Mouse (Mus musculus) CH12.LX (cell line): ENCODE measurements around the gene Prr36. TPM values are rescaled to one million over a fixed set of nuclear protein-coding genes. Genes with fewer than 3 reads are reported as not detected.

Source experiments
- DNase-seq: peaks from one replicate; pipeline ENCODE4 v3.0.0-alpha.2; 2013; ENCODE audit errors: extremely low read depth
- H3K27ac ChIP-seq: 2 replicates; pipeline ENCODE4 v1.5.1; 2012; ENCODE audit warnings: low read depth, mild to moderate bottlenecking, control low read depth, moderate library complexity; ENCODE audit not compliant: insufficient read depth
- H3K27me3 ChIP-seq: replicated peaks from 2 replicates; pipeline ENCODE3; 2012; ENCODE audit warnings: inconsistent platforms
- H3K36me3 ChIP-seq, 2 experiments: replicated peaks in 1 of 2; 2 replicates each; pipeline versions ENCODE3 to v1.6.1; 2012; ENCODE audit warnings: inconsistent platforms in 1 of 2, low read length in 1 of 2, mild to moderate bottlenecking in 1 of 2, mixed read lengths in 1 of 2, moderate library complexity in 1 of 2; ENCODE audit not compliant: control insufficient read depth in 1 of 2, insufficient read depth in 1 of 2
- H3K4me1 ChIP-seq, 2 experiments: 2 replicates each; pipeline ENCODE4 v1.6.1; 2012; ENCODE audit warnings: inconsistent platforms in 1 of 2, moderate library complexity in 1 of 2; ENCODE audit not compliant: insufficient read depth in 2 of 2, control insufficient read depth in 1 of 2
- H3K4me2 ChIP-seq: 2 replicates; pipeline ENCODE4 v1.6.1; 2012; ENCODE audit warnings: low read depth, mild to moderate bottlenecking, control low read depth; ENCODE audit not compliant: poor library complexity, insufficient read depth, severe bottlenecking
- H3K4me3 ChIP-seq, 3 experiments: fragments of 150-350 bp in 1 of 3; sonication (generic) in 1 of 3; replicated peaks in 1 of 3; 2 replicates each; pipeline versions ENCODE3 to v1.5.1; 2011 to 2012; ENCODE audit warnings: low read depth in 2 of 3, low read length in 2 of 3, mild to moderate bottlenecking in 2 of 3, moderate library complexity in 2 of 3, control low read depth in 1 of 3, improper control_type of control experiment in 1 of 3, inconsistent platforms in 1 of 3, mixed read lengths in 1 of 3; ENCODE audit not compliant: poor library complexity in 1 of 3
- H3K79me2 ChIP-seq: replicated peaks from 2 replicates; pipeline ENCODE4 v1.6.1; 2012; ENCODE audit warnings: mild to moderate bottlenecking, moderate library complexity; ENCODE audit not compliant: control insufficient read depth, poor library complexity, insufficient read depth, severe bottlenecking; ENCODE audit errors: extremely low read depth
- H3K9ac ChIP-seq: 2 replicates; pipeline ENCODE4 v1.6.1; 2012; ENCODE audit warnings: low read depth, mild to moderate bottlenecking, control low read depth, moderate library complexity; ENCODE audit not compliant: insufficient read depth
- H3K9me3 ChIP-seq: replicated peaks from 2 replicates; pipeline ENCODE3; 2012; ENCODE audit warnings: low read length, inconsistent platforms, mixed read lengths
- CHD1 ChIP-seq: IDR thresholded peaks from 2 replicates; pipeline ENCODE4 v1.6.1; 2012; ENCODE audit warnings: low read depth, low read length, improper control_type of control experiment, inconsistent platforms
- CHD2 ChIP-seq: IDR thresholded peaks from 2 replicates; pipeline ENCODE4 v1.6.1; 2011; ENCODE audit warnings: low read length, improper control_type of control experiment
- CTCF ChIP-seq, 2 experiments: IDR thresholded peaks in 1 of 2; conservative IDR thresholded peaks in 1 of 2; 2 replicates each; pipeline ENCODE4 v1.5.1; 2011 to 2012; ENCODE audit warnings: low read depth in 2 of 2, low read length in 2 of 2, improper control_type of control experiment in 1 of 2, inconsistent platforms in 1 of 2, mild to moderate bottlenecking in 1 of 2, moderate library complexity in 1 of 2
- E2F4 ChIP-seq: IDR thresholded peaks from 2 replicates; pipeline ENCODE4 v1.6.1; 2011; ENCODE audit warnings: low read depth, low read length, improper control_type of control experiment; ENCODE audit not compliant: insufficient replicate concordance
- ELF1 ChIP-seq: IDR thresholded peaks from 2 replicates; pipeline ENCODE4 v1.6.1; 2014; ENCODE audit warnings: low read depth, mild to moderate bottlenecking, inconsistent platforms, low read length, improper control_type of control experiment
- EP300 ChIP-seq: IDR thresholded peaks from 2 replicates; pipeline ENCODE4 v1.6.1; 2011; ENCODE audit warnings: low read length, improper control_type of control experiment
- HCFC1 ChIP-seq: IDR thresholded peaks from 2 replicates; pipeline ENCODE4 v1.6.1; 2012; ENCODE audit warnings: low read depth, mild to moderate bottlenecking, inconsistent platforms, low read length, improper control_type of control experiment
- IRF4 ChIP-seq: IDR thresholded peaks from 2 replicates; pipeline ENCODE4 v1.6.1; 2014; ENCODE audit warnings: low read depth, mild to moderate bottlenecking, inconsistent platforms, low read length, improper control_type of control experiment
- JUN ChIP-seq: IDR thresholded peaks from 2 replicates; pipeline ENCODE4 v1.6.1; 2011; ENCODE audit warnings: low read depth, mild to moderate bottlenecking, low read length, improper control_type of control experiment, moderate library complexity; ENCODE audit not compliant: insufficient read depth
- JUND ChIP-seq: conservative IDR thresholded peaks from 2 replicates; pipeline ENCODE4 v1.6.1; 2011; ENCODE audit warnings: low read depth, low read length, improper control_type of control experiment
- MAFK ChIP-seq: IDR thresholded peaks from 2 replicates; pipeline ENCODE4 v1.6.1; 2011; ENCODE audit warnings: low read length, improper control_type of control experiment; ENCODE audit not compliant: insufficient replicate concordance
- MAX ChIP-seq: IDR thresholded peaks from 2 replicates; pipeline ENCODE4 v1.6.1; 2011; ENCODE audit warnings: low read length, improper control_type of control experiment
- MAZ ChIP-seq: IDR thresholded peaks from 2 replicates; pipeline ENCODE4 v1.6.1; 2012; ENCODE audit warnings: low read depth, mild to moderate bottlenecking, inconsistent platforms, low read length, improper control_type of control experiment, moderate library complexity
- MEF2A ChIP-seq: IDR thresholded peaks from 2 replicates; pipeline ENCODE4 v1.6.1; 2014; ENCODE audit warnings: low read depth, mild to moderate bottlenecking, inconsistent platforms, low read length, improper control_type of control experiment, borderline replicate concordance
- MXI1 ChIP-seq: IDR thresholded peaks from 2 replicates; pipeline ENCODE4 v1.6.1; 2011; ENCODE audit warnings: mild to moderate bottlenecking, low read depth, low read length, improper control_type of control experiment
- MYC ChIP-seq: IDR thresholded peaks from 2 replicates; pipeline ENCODE4 v1.6.1; 2011; ENCODE audit warnings: low read depth, mild to moderate bottlenecking, improper control_type of control experiment, low read length
- PAX5 ChIP-seq: IDR thresholded peaks from 2 replicates; pipeline ENCODE4 v1.6.1; 2012; ENCODE audit warnings: low read length, inconsistent platforms, mixed read lengths
- POLR2A ChIP-seq: IDR thresholded peaks from 2 replicates; pipeline ENCODE4 v1.6.1; 2011; ENCODE audit warnings: low read depth, mild to moderate bottlenecking, improper control_type of control experiment, low read length
- POLR2AphosphoS2 ChIP-seq: IDR thresholded peaks from 2 replicates; pipeline ENCODE4 v1.6.1; 2011; ENCODE audit warnings: low read depth, low read length, improper control_type of control experiment
- RAD21 ChIP-seq: IDR thresholded peaks from 2 replicates; pipeline ENCODE4 v1.6.1; 2011; ENCODE audit warnings: low read depth, mild to moderate bottlenecking, low read length, improper control_type of control experiment, moderate library complexity
- RCOR1 ChIP-seq: conservative IDR thresholded peaks from 2 replicates; pipeline ENCODE4 v1.6.1; 2012; ENCODE audit warnings: low read depth, mild to moderate bottlenecking, inconsistent platforms, low read length, improper control_type of control experiment
- SMC3 ChIP-seq: IDR thresholded peaks from 2 replicates; pipeline ENCODE4 v1.6.1; 2011; ENCODE audit warnings: low read depth, low read length, improper control_type of control experiment
- TBP ChIP-seq: conservative IDR thresholded peaks from 2 replicates; pipeline ENCODE4 v1.6.1; 2011; ENCODE audit warnings: low read depth, low read length, improper control_type of control experiment
- USF1 ChIP-seq: IDR thresholded peaks from 2 replicates; pipeline ENCODE4 v1.6.1; 2014; ENCODE audit warnings: low read depth, mild to moderate bottlenecking, inconsistent platforms, low read length, improper control_type of control experiment
- USF2 ChIP-seq: conservative IDR thresholded peaks from 2 replicates; pipeline ENCODE4 v1.6.1; 2011; ENCODE audit warnings: low read depth, low read length, improper control_type of control experiment
- ZC3H11A ChIP-seq: IDR thresholded peaks from 2 replicates; pipeline ENCODE4 v1.6.1; 2012; ENCODE audit warnings: low read depth, mild to moderate bottlenecking, inconsistent platforms, low read length, improper control_type of control experiment
- ZKSCAN1 ChIP-seq: IDR thresholded peaks from 2 replicates; pipeline ENCODE4 v1.6.1; 2012; ENCODE audit warnings: low read depth, inconsistent platforms, low read length, improper control_type of control experiment, borderline replicate concordance
- ZNF384 ChIP-seq: IDR thresholded peaks from 2 replicates; pipeline ENCODE4 v1.6.1; 2012; ENCODE audit warnings: low read depth, low read length, improper control_type of control experiment, inconsistent platforms
- dilution Hi-C: fragments of 300-500 bp; cut with MboI; formaldehyde crosslinking; loops from 2 replicates; pipeline ENCODE4 v1.14.3; 2020; ENCODE audit warnings: low sequenced_read_pairs; ENCODE audit not compliant: extremely low pct_unique_long_range_greater_than_20kb, extremely low pct_ligation_motif_present
- in situ Hi-C: fragments of 300-500 bp; cut with MboI; formaldehyde crosslinking; loops from 3 replicates; pipeline ENCODE4 v1.14.3; 2019; ENCODE audit warnings: low sequenced_read_pairs, low pct_ligation_motif_present, low pct_unique_long_range_greater_than_20kb, mixed read lengths
- polyA plus RNA-seq: library from polyadenylated mRNA; unstranded; fragments of >175 nt; gene quantifications from 2 replicates; pipeline ENCODE4 v1.2.1, GENCODE M21; 2012; ENCODE audit warnings: low read depth; ENCODE audit not compliant: insufficient read length
- total RNA-seq, 2 experiments: library from RNA; depleted of rRNA; stranded (reverse); fragments of 300-350 nt in 1 of 2; fragments of >200 nt in 1 of 2; gene quantifications; 2 replicates each; pipeline ENCODE4 v1.2.3; 2012 to 2014

Prr36 gene
- total and polyA plus RNA-seq, 3 experiments: 0.05 to 0.59 (median 0.13) TPM

GRCm38 (mm10) chr8:4192305-4192704, 25.0 kb downstream of the Prr36 start:
- in situ Hi-C loops: no loop called here
- TF ChIP-seq CHD1: no peak
- TF ChIP-seq MAZ: no peak
- no peak for TF ChIP-seq JUND
- no peak for TF ChIP-seq JUN
- TF ChIP-seq TBP: no peak
- TF ChIP-seq RAD21: no peak
- TF ChIP-seq POLR2AphosphoS2: no peak
- no peak for TF ChIP-seq E2F4
- TF ChIP-seq ZNF384: no peak
- no peak for TF ChIP-seq MXI1
- no peak for TF ChIP-seq POLR2A
- no peak for TF ChIP-seq CHD2
- no peak for TF ChIP-seq MYC
- TF ChIP-seq USF1: no peak
- TF ChIP-seq EP300: no peak
- no peak for TF ChIP-seq USF2
- TF ChIP-seq ZC3H11A: no peak
- no peak for TF ChIP-seq HCFC1
- TF ChIP-seq PAX5: no peak
- no peak for TF ChIP-seq IRF4
- TF ChIP-seq, all 38 proteins: peak for 0
- dilution Hi-C loops: no loop called here
- H3K4me3 ChIP-seq: no peak overlapping the region
- no peak for DNase-seq
- H3K27me3 ChIP-seq: no peaks in the 10 kb centered on the region
- no peaks in the 10 kb centered on the region for H3K79me2 ChIP-seq
- peaks cover 0 to 3% of the 10 kb centered on the region in 2 experiments; a peak in 1 of 4 replicates for H3K4me1 ChIP-seq
- no peak overlapping the region for H3K4me2 ChIP-seq
- H3K9me3 ChIP-seq: no peaks in the 10 kb centered on the region
- H3K27ac ChIP-seq: no peak overlapping the region
- no peak overlapping the region for H3K9ac ChIP-seq
- peaks cover 2 to 5% of the 10 kb centered on the region in 2 experiments for H3K36me3 ChIP-seq

GRCm38 (mm10) chr8:4189031-4189722, 28.1 kb downstream of the Prr36 start:
- peaks cover 0 to 3% of the 10 kb centered on the region in 2 experiments; a peak in 1 of 4 replicates for H3K4me1 ChIP-seq
- in situ Hi-C loops (no loop called here), dilution Hi-C loops (no loop called here)
- H3K36me3 ChIP-seq: peaks cover 14% of the 10 kb centered on the region in 2 experiments
- H3K4me2 ChIP-seq: no peak overlapping the region
- TF ChIP-seq MXI1 (no peak), CHD2 (no peak), ZKSCAN1 (no peak), E2F4 (no peak), MAFK (no peak), SMC3 (no peak), JUND (no peak), IRF4 (no peak), JUN (no peak), RCOR1 (no peak), MAX (no peak), ELF1 (no peak), MYC (no peak), MEF2A (no peak), CTCF (conservative IDR thresholded peaks at IDR 0.05 in 1 of 2, IDR thresholded peaks at IDR 0.05 in 1 of 2; ENCODE audit: low read depth in 2 of 2, low read length in 2 of 2) (no peak), ZC3H11A (no peak)
- no peaks in the 10 kb centered on the region for H3K9me3 ChIP-seq
- H3K4me3 ChIP-seq: no peak overlapping the region
- no peak overlapping the region for H3K27ac ChIP-seq
- no peak overlapping the region for H3K9ac ChIP-seq
- no peaks in the 10 kb centered on the region for H3K79me2 ChIP-seq
- no peaks in the 10 kb centered on the region for H3K27me3 ChIP-seq
- DNase-seq: no peak
